In the genomic region with DNA sequence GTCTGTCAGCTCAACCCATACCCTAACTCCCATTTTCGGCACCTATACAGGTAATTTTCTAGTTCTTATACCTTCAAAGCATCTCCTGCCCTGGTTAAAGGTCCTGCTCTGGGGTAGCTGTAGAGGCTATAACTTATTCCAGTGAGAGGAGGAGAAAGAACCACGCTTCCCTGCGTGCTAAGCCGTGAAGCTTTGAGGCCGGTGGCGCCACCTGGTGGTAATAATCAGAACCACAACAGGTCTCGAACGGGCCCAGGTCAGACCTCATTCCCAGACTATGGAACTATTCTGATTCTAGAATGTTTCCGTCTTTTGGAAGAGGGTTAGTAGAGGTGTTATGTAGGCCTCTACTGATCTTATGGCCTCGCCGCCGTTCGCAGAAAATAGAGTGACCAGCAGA, we compare ENCODE assay signal across 8 mouse cellular contexts. TPM values are rescaled to one million over a fixed set of nuclear protein-coding genes. Genes with fewer than 3 reads are reported as not detected.
DNase-seq lines count a peak whose midpoint lies in the region; ATAC-seq and TF ChIP-seq lines count a peak whose summit lies in the region.

No protein-coding gene starts in this region.

- H3K4me2 ChIP-seq in midbrain, embryonic 14.5 days (ENCODE audit: low read length), result no peak overlapping the region
- no peak overlapping the region for H3K4me2 ChIP-seq in midbrain, embryonic 15.5 days
- no peak overlapping the region for H3K4me2 ChIP-seq in kidney, postnatal 0 days (ENCODE audit: low read length)
- H3K4me2 ChIP-seq in liver, embryonic 11.5 days, result no peak overlapping the region

- intact Hi-C loops in gastrocnemius, postnatal 14 days (cut with DNase I; ENCODE audit: low total_unique reads), result no loop called here

- H3K36me3 ChIP-seq in midbrain, embryonic 14.5 days (ENCODE audit: control insufficient read depth, insufficient read depth, low read length), result no peaks in the 10 kb centered on the region
- H3K36me3 ChIP-seq in midbrain, embryonic 15.5 days (replicated peaks), result no peaks in the 10 kb centered on the region
- no peaks in the 10 kb centered on the region for H3K36me3 ChIP-seq in kidney, postnatal 0 days (ENCODE audit: insufficient read depth, low read length)
- H3K36me3 ChIP-seq in liver, embryonic 11.5 days (ENCODE audit: control insufficient read depth, insufficient read depth, low read length), result no peaks in the 10 kb centered on the region

- 21% methylated on average over 13 of the region's 13 CpGs for WGBS in midbrain, embryonic 14.5 days
- WGBS in midbrain, embryonic 15.5 days, result 21% methylated on average over 13 of the region's 13 CpGs
- 34% methylated on average over 13 of the region's 13 CpGs for WGBS in kidney, postnatal 0 days
- 17% methylated on average over 13 of the region's 13 CpGs for WGBS in liver, embryonic 11.5 days

- no peak overlapping the region for H3K9ac ChIP-seq in midbrain, embryonic 14.5 days (replicated peaks; ENCODE audit: low read length)
- H3K9ac ChIP-seq in midbrain, embryonic 15.5 days, result no peak overlapping the region
- no peak overlapping the region for H3K9ac ChIP-seq in kidney, postnatal 0 days (ENCODE audit: low read depth, low read length)
- no peak overlapping the region for H3K9ac ChIP-seq in liver, embryonic 11.5 days (ENCODE audit: low read depth, low read length)

- no peak for ATAC-seq in midbrain, embryonic 14.5 days (ENCODE audit: low FRiP score, low TSS enrichment)
- no peak for ATAC-seq in midbrain, embryonic 15.5 days (replicated peaks)
- ATAC-seq in kidney, postnatal 0 days (replicated peaks; ENCODE audit: low FRiP score, low read depth), result 0 out of 2 replicates have a peak, but pooled peaks have one; percentile 27
- no peak for ATAC-seq in liver, embryonic 11.5 days (replicated peaks; ENCODE audit: low FRiP score)

- peak; percentile 89 for DNase-seq in midbrain, embryonic 14.5 days
- DNase-seq in cerebellum, adult 8-10 months, result peak; percentile 83
- DNase-seq in gastrocnemius, postnatal 14 days, result peak; percentile 78
- peak; percentile 85 for DNase-seq in kidney, postnatal 0 days (ENCODE audit: low spot score)
- DNase-seq in liver, embryonic 11.5 days (ENCODE audit: low spot score), result peak; percentile 65
- DNase-seq in ovary, postnatal 14 days (ENCODE audit: low spot score), result peak; percentile 86
- DNase-seq in thymus, postnatal 25 days, result peak; percentile 33

- H3K27me3 ChIP-seq in midbrain, embryonic 14.5 days (ENCODE audit: control insufficient read depth, insufficient read depth, low read length), result no peaks in the 10 kb centered on the region
- no peaks in the 10 kb centered on the region for H3K27me3 ChIP-seq in midbrain, embryonic 15.5 days (replicated peaks)
- H3K27me3 ChIP-seq in kidney, postnatal 0 days (ENCODE audit: insufficient read depth, low read length), result no peaks in the 10 kb centered on the region
- H3K27me3 ChIP-seq in liver, embryonic 11.5 days (replicated peaks; ENCODE audit: control insufficient read depth, insufficient read depth, low read length), result peaks cover 12% of the 10 kb centered on the region

- no peaks in the 10 kb centered on the region for H3K4me1 ChIP-seq in midbrain, embryonic 14.5 days (ENCODE audit: control insufficient read depth, insufficient read depth, low read length)
- H3K4me1 ChIP-seq in midbrain, embryonic 15.5 days, result no peaks in the 10 kb centered on the region
- no peaks in the 10 kb centered on the region for H3K4me1 ChIP-seq in kidney, postnatal 0 days (replicated peaks; ENCODE audit: insufficient read depth, low read length)
- no peaks in the 10 kb centered on the region for H3K4me1 ChIP-seq in liver, embryonic 11.5 days (replicated peaks; ENCODE audit: control insufficient read depth, insufficient read depth, low read length)

- no peak overlapping the region for H3K27ac ChIP-seq in midbrain, embryonic 14.5 days (replicated peaks; ENCODE audit: low read depth, low read length)
- H3K27ac ChIP-seq in midbrain, embryonic 15.5 days, result no peak overlapping the region
- H3K27ac ChIP-seq in kidney, postnatal 0 days, result no peak overlapping the region
- no peak overlapping the region for H3K27ac ChIP-seq in liver, embryonic 11.5 days (ENCODE audit: low read depth, low read length)

- H3K9me3 ChIP-seq in midbrain, embryonic 14.5 days (ENCODE audit: control insufficient read depth, low read length), result no peaks in the 10 kb centered on the region
- no peaks in the 10 kb centered on the region for H3K9me3 ChIP-seq in midbrain, embryonic 15.5 days
- H3K9me3 ChIP-seq in kidney, postnatal 0 days (replicated peaks; ENCODE audit: low read length), result no peaks in the 10 kb centered on the region
- H3K9me3 ChIP-seq in liver, embryonic 11.5 days (ENCODE audit: control insufficient read depth, low read length), result no peaks in the 10 kb centered on the region

- TF ChIP-seq CTCF in kidney, postnatal 0 days (IDR thresholded peaks at IDR 0.05; ENCODE audit: low read depth), result peak; percentile 92

- no peak overlapping the region for H3K4me3 ChIP-seq in midbrain, embryonic 14.5 days (replicated peaks; ENCODE audit: low read depth, low read length)
- no peak overlapping the region for H3K4me3 ChIP-seq in midbrain, embryonic 15.5 days
- H3K4me3 ChIP-seq in kidney, postnatal 0 days (replicated peaks; ENCODE audit: low read depth, low read length), result no peak overlapping the region
- no peak overlapping the region for H3K4me3 ChIP-seq in liver, embryonic 11.5 days (ENCODE audit: low read depth, low read length)

RNA-seq across cellular contexts. Expression of gene Meox1, which starts 10.9 kb away (rescaled TPM):
- polyA plus RNA-seq in midbrain, embryonic 14.5 days (2014; fragmentation: Nextera tagmentation; extraction: Ambion mirVana), result 0.25 and 0.40 TPM in 2 replicates
- 0.57 and 0.75 TPM in 2 replicates for polyA plus RNA-seq in midbrain, embryonic 15.5 days (2015; fragmentation: Nextera tagmentation; extraction: Ambion mirVana)
- total RNA-seq in gastrocnemius, postnatal 14 days (2021), result 10 to 100 TPM in 1 of 2 experiments, 1 to 10 TPM in 1; 8.6 to 10.8 TPM
- 13.9 and 14.3 TPM in 2 replicates for polyA plus RNA-seq in kidney, postnatal 0 days (2015; fragmentation: Nextera tagmentation; extraction: Ambion mirVana)
- 2.8 and 3.6 TPM in 2 replicates for polyA plus RNA-seq in liver, embryonic 11.5 days (2014; fragmentation: Nextera tagmentation; extraction: Ambion mirVana)

Comparison
In these comparisons a context has a peak if more than half of its experiments do, and no peak if none do; other contexts are left out.
1. DNase-seq: peak in every context shown above with its lines; median percentile 89 in midbrain, embryonic 14.5 days; 86 in ovary, postnatal 14 days; 85 in kidney, postnatal 0 days; 83 in cerebellum, adult 8-10 months; 78 in gastrocnemius, postnatal 14 days; 65 in liver, embryonic 11.5 days; 33 in thymus, postnatal 25 days.